Mouse (Mus musculus) limb, embryonic 14.5 days (tissue): ENCODE data around the gene Enthd1. TPM values are rescaled to one million over a fixed set of nuclear protein-coding genes. Genes with fewer than 3 reads are reported as not detected.

Experiments used
- ATAC-seq: fragments of 200-750 bp; cut with Nextera tagmentation; 2 replicates; pipeline ENCODE4 v1.8.0; 2017; ENCODE audit warnings: low read depth, moderate number of reproducible peaks, moderate TSS enrichment; ENCODE audit not compliant: low FRiP score
- DNase-seq: peaks from one replicate; pipeline ENCODE4 v3.0.0-alpha.2; 2015; ENCODE audit warnings: low spot score
- H3K27ac ChIP-seq: fragments of 300-500 bp; sonication (generic); replicated peaks from 2 replicates; pipeline ENCODE4 v1.5.1; 2014; ENCODE audit warnings: low read depth, mild to moderate bottlenecking, low read length, moderate library complexity, mixed read lengths
- H3K27me3 ChIP-seq: fragments of 300-500 bp; sonication (generic); 2 replicates; pipeline ENCODE4 v1.6.1; 2014; ENCODE audit warnings: low read length, mixed read lengths; ENCODE audit not compliant: control insufficient read depth, insufficient read depth
- H3K36me3 ChIP-seq: fragments of 300-500 bp; sonication (generic); 2 replicates; pipeline ENCODE4 v1.6.1; 2014; ENCODE audit warnings: mild to moderate bottlenecking, low read length, moderate library complexity, mixed read lengths; ENCODE audit not compliant: control insufficient read depth, insufficient read depth
- H3K4me1 ChIP-seq: fragments of 300-500 bp; sonication (generic); 2 replicates; pipeline ENCODE4 v1.6.1; 2014; ENCODE audit warnings: antibody characterized with exemption, low read length, mixed read lengths; ENCODE audit not compliant: control insufficient read depth, insufficient read depth
- H3K4me2 ChIP-seq: fragments of 300-500 bp; sonication (generic); replicated peaks from 2 replicates; pipeline ENCODE4 v1.6.1; 2014; ENCODE audit warnings: low read depth, mild to moderate bottlenecking, low read length, moderate library complexity; ENCODE audit not compliant: severe bottlenecking
- H3K4me3 ChIP-seq: fragments of 300-500 bp; sonication (generic); replicated peaks from 2 replicates; pipeline ENCODE4 v1.5.1; 2014; ENCODE audit warnings: low read length
- H3K9ac ChIP-seq: fragments of 300-500 bp; sonication (generic); 2 replicates; pipeline ENCODE4 v1.6.1; 2014; ENCODE audit warnings: mild to moderate bottlenecking, low read depth, low read length, moderate library complexity; ENCODE audit not compliant: severe bottlenecking
- H3K9me3 ChIP-seq: fragments of 300-500 bp; sonication (generic); 2 replicates; pipeline ENCODE4 v1.6.1; 2016; ENCODE audit warnings: low read length; ENCODE audit not compliant: control insufficient read depth
- POLR2A ChIP-seq: fragments of 200-500 bp; IDR thresholded peaks from 2 replicates; pipeline ENCODE4 v1.8.0; 2012; ENCODE audit warnings: inconsistent platforms, mild to moderate bottlenecking, moderate library complexity, borderline replicate concordance; ENCODE audit not compliant: insufficient read depth, insufficient read length; ENCODE audit errors: extremely low read depth
- WGBS: fragments of 180-500 bp; shearing (Covaris S2); extraction: QIAGEN DNeasy Blood & Tissue Kit; methylation state at CpG from one replicate; pipeline ENCODE4 v1.1.7; 2014; 5-methylcytosine and 5-hydroxymethylcytosine counted together
- polyA plus RNA-seq, 2 experiments: library from polyadenylated mRNA; depleted of rRNA in 1 of 2; stranded (reverse) in 1 of 2; unstranded in 1 of 2; fragments of >200 nt; fragmentation: Nextera tagmentation in 1 of 2; extraction: Ambion mirVana in 1 of 2; gene quantifications; 2 replicates each; pipeline versions ENCODE4 v1.2.1 to v1.2.3; 2012 to 2014

The Enthd1 gene
- polyA plus RNA-seq, 2 experiments, result 0.04 TPM; not detected in 1

- no peak for TF ChIP-seq POLR2A
- Histone ChIP-seq H3K4me3 (no peak overlapping the region), H3K36me3 (no peaks in the 10 kb centered on the region), H3K9me3 (no peaks in the 10 kb centered on the region), H3K27ac (no peak overlapping the region), H3K9ac (no peak overlapping the region), H3K4me2 (no peak overlapping the region), H3K4me1 (no peaks in the 10 kb centered on the region), H3K27me3 (no peaks in the 10 kb centered on the region)
- no peak for DNase-seq
- ATAC-seq, result no peak
- WGBS, result 64% methylated on average over 3 of the region's 3 CpGs
Measured at GRCm38 (mm10) chr15:80562446-80562845, 2.5 kb downstream of the Enthd1 start.

- no peak for TF ChIP-seq POLR2A
- no peak overlapping the region for H3K4me2 ChIP-seq
- no peaks in the 10 kb centered on the region for H3K27me3 ChIP-seq
- H3K4me1 ChIP-seq, result no peaks in the 10 kb centered on the region
- no peaks in the 10 kb centered on the region for H3K36me3 ChIP-seq
- no peaks in the 10 kb centered on the region for H3K9me3 ChIP-seq
- DNase-seq (no peak), ATAC-seq (no peak)
- H3K27ac ChIP-seq, result no peak overlapping the region
- H3K9ac ChIP-seq, result no peak overlapping the region
- 64% methylated on average over 15 of the region's 15 CpGs for WGBS
- H3K4me3 ChIP-seq, result no peak overlapping the region
Measured at GRCm38 (mm10) chr15:80560646-80561580, 4.0 kb downstream of the Enthd1 start.

- no peak overlapping the region for H3K4me2 ChIP-seq
- 58% methylated on average over 14 of the region's 14 CpGs for WGBS
- H3K4me3 ChIP-seq, result no peak overlapping the region
- H3K27me3 ChIP-seq, result no peaks in the 10 kb centered on the region
- H3K36me3 ChIP-seq, result no peaks in the 10 kb centered on the region
- H3K27ac ChIP-seq, result no peak overlapping the region
- no peaks in the 10 kb centered on the region for H3K4me1 ChIP-seq
- ATAC-seq, result no peak
- H3K9me3 ChIP-seq, result no peaks in the 10 kb centered on the region
- TF ChIP-seq POLR2A, result no peak
- H3K9ac ChIP-seq, result no peak overlapping the region
- no peak for DNase-seq
Measured at GRCm38 (mm10) chr15:80559978-80560377, 5.0 kb downstream of the Enthd1 start.

GRCm38 (mm10) chr15:80559534-80559933 lies 5.4 kb downstream of the Enthd1 start:
- ATAC-seq (no peak), DNase-seq (no peak)
- no peak for TF ChIP-seq POLR2A
- WGBS, result 55% methylated on average over 12 of the region's 12 CpGs
- H3K4me2 ChIP-seq, result no peak overlapping the region
- no peaks in the 10 kb centered on the region for H3K4me1 ChIP-seq
- no peak overlapping the region for H3K27ac ChIP-seq
- H3K4me3 ChIP-seq, result no peak overlapping the region
- H3K36me3 ChIP-seq, result no peaks in the 10 kb centered on the region
- H3K27me3 ChIP-seq, result no peaks in the 10 kb centered on the region
- no peak overlapping the region for H3K9ac ChIP-seq
- H3K9me3 ChIP-seq, result no peaks in the 10 kb centered on the region

- Histone ChIP-seq H3K9ac (no peak overlapping the region), H3K4me1 (no peaks in the 10 kb centered on the region), H3K27me3 (no peaks in the 10 kb centered on the region), H3K4me3 (no peak overlapping the region), H3K36me3 (no peaks in the 10 kb centered on the region), H3K9me3 (no peaks in the 10 kb centered on the region), H3K4me2 (no peak overlapping the region), H3K27ac (no peak overlapping the region)
- WGBS, result 76% methylated on average over 4 of the region's 4 CpGs
- TF ChIP-seq POLR2A, result no peak
- ATAC-seq, result no peak
- DNase-seq, result no peak
Measured at GRCm38 (mm10) chr15:80557745-80558144, 7.2 kb downstream of the Enthd1 start.
